Mouse (Mus musculus) subcutaneous adipose tissue, adult 2 months (tissue): ENCODE measurements around the gene Rps10. TPM values are rescaled to one million over a fixed set of nuclear protein-coding genes. Genes with fewer than 3 reads are reported as not detected.

Experiments used
- polyA plus RNA-seq: library from polyadenylated mRNA; depleted of rRNA; stranded (reverse); fragments of >200 nt; gene quantifications from 2 replicates; pipeline ENCODE4 v1.2.3, GENCODE M21; 2012; ENCODE audit warnings: low replicate concordance; rRNA removed

Gene Rps10
- 736 and 1,526 TPM in 2 replicates for polyA plus RNA-seq

GRCm38 (mm10) chr17:27636132-27637020 lies at the start of gene Rps10:
Rps10 (minus strand) TSS chr17:27636669.

DNA sequence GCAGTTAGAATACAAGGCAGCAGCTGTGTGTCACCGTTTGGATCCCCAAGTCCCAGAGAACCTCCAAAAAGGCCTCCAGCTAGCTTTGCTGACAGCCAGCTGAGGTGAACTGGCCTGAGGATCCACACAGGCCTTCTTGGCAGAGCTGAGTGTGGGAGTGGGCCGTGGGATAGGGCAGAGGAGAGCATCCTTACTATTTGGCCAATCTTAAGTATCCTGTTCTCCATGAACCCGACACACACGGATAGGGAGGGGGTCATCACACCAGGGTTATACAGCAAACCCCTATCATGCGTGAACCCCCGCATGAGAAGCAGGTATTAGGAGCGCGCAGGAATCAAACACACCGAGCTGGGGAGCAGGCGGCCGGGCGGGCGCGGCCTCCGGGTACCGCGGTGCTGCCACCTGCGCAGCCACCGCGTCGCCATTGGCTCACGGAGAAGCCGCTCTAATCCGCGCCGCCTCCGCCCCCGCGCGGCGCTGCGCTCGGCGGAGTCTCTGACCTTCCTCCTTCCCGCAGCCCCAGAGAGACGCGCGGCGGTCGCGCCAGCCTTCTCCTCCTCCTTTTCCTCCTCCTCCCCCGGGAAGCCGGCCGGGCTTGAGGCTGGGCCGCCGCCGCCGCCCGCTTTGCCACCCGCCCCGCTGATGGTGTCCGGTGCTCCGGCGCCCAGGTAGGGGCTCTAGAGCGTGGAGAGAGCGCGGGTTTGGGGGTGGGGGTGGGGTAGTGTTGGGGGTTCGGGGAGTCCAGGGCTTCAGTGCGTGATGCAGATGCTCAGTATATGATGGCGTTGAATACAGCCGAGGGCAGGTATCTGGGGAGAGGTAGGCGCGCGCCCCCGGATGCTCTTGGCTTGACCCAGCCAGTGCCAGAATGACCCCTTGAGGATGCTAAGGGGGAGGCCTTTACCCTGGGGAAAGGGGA lies 18.9 kb upstream of the Rps10 start, which contains the start of gene Pacsin1:
TSS of gene Pacsin1 (plus strand) at position 421 of the 922 bp plus-strand sequence.

DNA sequence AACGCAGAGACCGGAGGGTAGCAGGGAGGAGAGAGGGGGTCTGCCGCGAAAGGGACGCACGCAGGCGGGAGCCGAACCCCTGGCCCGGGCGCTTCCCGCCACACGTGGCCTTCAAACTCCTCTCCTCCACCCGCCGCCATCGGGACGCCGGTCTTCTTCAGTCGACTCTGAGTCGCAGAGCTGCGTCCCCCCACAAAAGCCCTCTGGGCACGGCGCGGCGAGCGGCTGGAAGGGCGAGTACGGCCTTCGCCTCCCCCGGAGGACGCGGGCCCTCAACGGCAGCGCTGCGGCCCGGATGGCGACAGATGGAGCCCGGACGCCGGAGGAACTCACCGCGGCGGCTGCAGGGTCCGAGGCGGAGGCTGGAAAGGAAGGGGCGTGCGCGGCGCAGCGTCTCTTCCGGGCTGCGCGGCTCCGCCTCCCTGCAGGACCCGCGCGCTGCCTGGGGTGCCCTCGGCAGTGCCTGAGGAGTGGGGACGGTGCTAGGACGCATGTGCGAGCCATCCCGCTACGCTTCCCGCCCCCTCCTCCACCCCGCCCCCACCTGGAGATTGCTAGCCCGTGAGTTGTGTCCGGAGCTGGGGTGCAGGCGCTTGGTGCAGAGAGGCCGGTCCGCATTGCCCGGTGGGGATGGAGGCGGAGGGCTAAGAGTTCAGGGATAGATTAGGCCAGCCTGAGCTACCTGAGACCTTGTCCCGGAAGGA lies 1.4 kb downstream of the Rps10 start, which contains the start of gene RPS10-NUDT3:
TSS of gene RPS10-NUDT3 (minus strand) at position 352 of the 704 bp plus-strand sequence.

GRCm38 (mm10) chr17:27623360-27624326 lies 12.8 kb downstream of the Rps10 start, which contains the start of gene Nudt3:
Nudt3 (minus strand) TSS chr17:27623495.

Other genes starting within 250 kb of the Rps10 start
- 0.21 TPM in 1 of 2 replicates, not detected in the other for gene Grm4, start 115.3 kb downstream of the Rps10 start, polyA plus RNA-seq
- gene Hmga1, start 80.2 kb downstream of the Rps10 start, polyA plus RNA-seq, result 16.0 and 39.6 TPM in 2 replicates
- 42.0 and 42.4 TPM in 2 replicates for gene AI413582, start 70.9 kb downstream of the Rps10 start, polyA plus RNA-seq
- gene Nudt3, start 13.2 kb downstream of the Rps10 start, polyA plus RNA-seq, result 54.6 and 72.2 TPM in 2 replicates
- not detected in 2 replicates for gene RPS10-NUDT3, start 1.4 kb downstream of the Rps10 start, polyA plus RNA-seq
- 0.19 and 0.24 TPM in 2 replicates for gene Pacsin1, start 18.8 kb upstream of the Rps10 start, polyA plus RNA-seq
- 1.4 TPM in 1 of 2 replicates, not detected in the other for gene Spdef, start 92.3 kb upstream of the Rps10 start, polyA plus RNA-seq
- gene D17Wsu92e, start 184.0 kb upstream of the Rps10 start, polyA plus RNA-seq, result 100 and 121 TPM in 2 replicates
- 64.1 and 86.3 TPM in 2 replicates for gene Snrpc, start 201.5 kb upstream of the Rps10 start, polyA plus RNA-seq
- gene Uhrf1bp1, start 219.8 kb upstream of the Rps10 start, polyA plus RNA-seq, result 18.8 and 28.8 TPM in 2 replicates